Mouse (Mus musculus): ENCODE results near the gene Tat.

The Tat gene

GRCm38 (mm10) chr8:109990224-109990623 is at the start of gene Tat:
Gene Tat (plus strand): TSS chr8:109990437.
- no peak for DNase-seq (ENCODE audit: low spot score)

GRCm38 (mm10) chr8:109941606-109942360 is 48.5 kb upstream of the Tat start:
- no peak for DNase-seq (ENCODE audit: low spot score)

- no peak for DNase-seq (ENCODE audit: low spot score)
Observed at GRCm38 (mm10) chr8:109945153-109945632, 45.0 kb upstream of the Tat start.

- no peak for DNase-seq (ENCODE audit: low spot score)
Observed at GRCm38 (mm10) chr8:109945694-109946093, 44.5 kb upstream of the Tat start.

- DNase-seq (ENCODE audit: low spot score), result no peak
Observed at GRCm38 (mm10) chr8:109946272-109946671, 44.0 kb upstream of the Tat start.

- DNase-seq (ENCODE audit: low spot score), result no peak
Observed at GRCm38 (mm10) chr8:109947447-109948284, 42.6 kb upstream of the Tat start.

GRCm38 (mm10) chr8:109948285-109948564 is 42.0 kb upstream of the Tat start:
- no peak for DNase-seq (ENCODE audit: low spot score)

- DNase-seq (ENCODE audit: low spot score), result no peak
Observed at GRCm38 (mm10) chr8:109952171-109952570, 38.1 kb upstream of the Tat start.

GRCm38 (mm10) chr8:109954486-109954948 is 35.7 kb upstream of the Tat start:
- DNase-seq (ENCODE audit: low spot score), result no peak

- DNase-seq (ENCODE audit: low spot score), result peak; percentile 17
Observed at GRCm38 (mm10) chr8:109957167-109958028, 32.8 kb upstream of the Tat start.

- DNase-seq (ENCODE audit: low spot score), result no peak
Observed at GRCm38 (mm10) chr8:109958036-109958655, 32.1 kb upstream of the Tat start.

- DNase-seq (ENCODE audit: low spot score), result no peak
Observed at GRCm38 (mm10) chr8:109959112-109959511, 31.1 kb upstream of the Tat start.

GRCm38 (mm10) chr8:109961693-109962367 is 28.4 kb upstream of the Tat start, which contains the start of gene Marveld3:
Gene Marveld3 (minus strand): TSS chr8:109962203.
- DNase-seq (ENCODE audit: low spot score), result peak; percentile 14

GRCm38 (mm10) chr8:109962896-109963295 is 27.3 kb upstream of the Tat start:
- no peak for DNase-seq (ENCODE audit: low spot score)

- no peak for DNase-seq (ENCODE audit: low spot score)
Observed at GRCm38 (mm10) chr8:109963421-109963820, 26.8 kb upstream of the Tat start.

GRCm38 (mm10) chr8:109964106-109964505 is 26.1 kb upstream of the Tat start:
- DNase-seq (ENCODE audit: low spot score), result no peak

- DNase-seq (ENCODE audit: low spot score), result no peak
Observed at GRCm38 (mm10) chr8:109968837-109969236, 21.4 kb upstream of the Tat start.

- DNase-seq (ENCODE audit: low spot score), result no peak
Observed at GRCm38 (mm10) chr8:109970323-109970722, 19.9 kb upstream of the Tat start.

- no peak for DNase-seq (ENCODE audit: low spot score)
Observed at GRCm38 (mm10) chr8:109972901-109973300, 17.3 kb upstream of the Tat start.

GRCm38 (mm10) chr8:109979339-109979738 is 10.9 kb upstream of the Tat start:
- DNase-seq (ENCODE audit: low spot score), result no peak

Data from spleen, adult 12 weeks (tissue).